Mouse (Mus musculus) monocyte, adult 2 months (primary cell): ENCODE measurements around the gene Olfr1048.
"Not testable (repeated sequence)": the region's sequence is repeated elsewhere in the genome, so short reads cannot be mapped to it uniquely, and the experiment has no call there.

Experiments
- DNase-seq, 2 experiments: peaks; one replicate each; pipeline ENCODE4 v3.0.0; 2022; ENCODE audit warnings: low spot score in 2 of 2, low read depth in 1 of 2

Olfr1048 gene

GRCm38 (mm10) chr2:86240189-86240588, at the start of gene Olfr1048:
TSS of gene Olfr1048 (minus strand) at chr2:86240289.
- DNase-seq, result no peak

GRCm38 (mm10) chr2:86278988-86279387, 38.9 kb upstream of the Olfr1048 start, which contains the start of gene Olfr1051:
TSS of gene Olfr1051 (minus strand) at chr2:86279088.
- not testable (repeated sequence) for DNase-seq

GRCm38 (mm10) chr2:86258228-86258627, 18.1 kb upstream of the Olfr1048 start, which contains the start of gene Olfr1049:
TSS of gene Olfr1049 (minus strand) at chr2:86258328.
- DNase-seq, result not testable (repeated sequence)

GRCm38 (mm10) chr2:86231301-86231700, 8.8 kb downstream of the Olfr1048 start, which contains the start of gene Olfr1047:
TSS of gene Olfr1047 (minus strand) at chr2:86231401.
- no peak for DNase-seq

GRCm38 (mm10) chr2:86219214-86219613, 20.9 kb downstream of the Olfr1048 start, which contains the start of gene Olfr1046:
TSS of gene Olfr1046 (minus strand) at chr2:86219314.
- no peak for DNase-seq

- DNase-seq, result no peak
Measured at GRCm38 (mm10) chr2:86202909-86203308, 37.2 kb downstream of the Olfr1048 start, which contains the start of gene Olfr1045. TSS of gene Olfr1045 (minus strand) at chr2:86203009.

- DNase-seq, result no peak
Measured at GRCm38 (mm10) chr2:86195863-86196262, 44.2 kb downstream of the Olfr1048 start.

GRCm38 (mm10) chr2:86185583-86185982, 54.5 kb downstream of the Olfr1048 start, which contains the start of gene Olfr52:
TSS of gene Olfr52 (minus strand) at chr2:86185683.
- no peak for DNase-seq
